Mouse (Mus musculus) kidney, postnatal 14 days (tissue): Measurements from ENCODE around the gene Rnf7.

Source experiments
- DNase-seq: peaks from one replicate; pipeline ENCODE4 v3.0.0; 2022; ENCODE audit warnings: mixed read lengths

The Rnf7 gene

GRCm38 (mm10) chr9:96469556-96470265, 8.8 kb downstream of the Rnf7 start:
- DNase-seq, result no peak

DNA sequence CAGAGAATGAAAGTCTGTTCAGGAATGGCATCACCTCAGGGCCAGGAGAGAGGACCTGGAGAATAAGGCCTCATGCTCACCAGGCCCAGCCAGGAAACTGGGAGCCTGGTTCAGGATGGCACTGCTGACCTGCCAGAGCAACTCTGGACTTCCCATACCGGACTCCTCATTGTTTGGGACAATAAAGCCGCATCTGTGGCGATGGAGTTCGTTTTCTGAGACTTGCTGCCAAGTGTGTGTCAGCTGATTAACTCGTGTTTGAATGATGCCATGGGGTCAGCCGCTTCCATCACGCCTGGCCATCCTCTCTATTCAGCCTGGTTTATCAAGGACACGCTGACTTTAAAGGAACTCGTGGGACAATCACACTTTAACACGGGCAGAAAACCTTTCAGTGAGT, 14.8 kb downstream of the Rnf7 start:
- DNase-seq, result peak; percentile 27

DNA sequence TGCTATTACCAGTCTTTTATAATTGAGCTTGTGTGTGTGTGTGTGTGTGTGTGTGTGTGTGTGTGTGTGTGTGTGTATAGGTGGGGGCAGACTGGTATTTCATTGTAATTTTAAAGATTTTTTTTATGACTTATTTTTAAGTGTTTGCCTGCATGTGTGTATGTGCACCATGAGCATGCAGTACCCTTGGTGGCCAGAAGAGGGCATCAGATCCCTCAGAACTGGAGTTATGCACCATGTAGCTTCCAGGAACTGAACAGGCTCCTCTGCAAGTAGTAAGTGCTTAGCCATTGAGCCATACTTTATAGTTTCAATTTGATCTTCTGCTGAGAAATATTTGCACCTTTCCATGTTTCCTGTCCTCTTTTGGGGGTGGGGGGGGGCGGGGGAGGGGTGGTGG, 16.9 kb downstream of the Rnf7 start:
- DNase-seq, result no peak

- no peak for DNase-seq
Observed at GRCm38 (mm10) chr9:96460117-96460865, 18.2 kb downstream of the Rnf7 start.

- no peak for DNase-seq
Observed at GRCm38 (mm10) chr9:96455618-96456017, 22.9 kb downstream of the Rnf7 start.

GRCm38 (mm10) chr9:96452956-96453355, 25.5 kb downstream of the Rnf7 start:
- DNase-seq, result no peak

DNA sequence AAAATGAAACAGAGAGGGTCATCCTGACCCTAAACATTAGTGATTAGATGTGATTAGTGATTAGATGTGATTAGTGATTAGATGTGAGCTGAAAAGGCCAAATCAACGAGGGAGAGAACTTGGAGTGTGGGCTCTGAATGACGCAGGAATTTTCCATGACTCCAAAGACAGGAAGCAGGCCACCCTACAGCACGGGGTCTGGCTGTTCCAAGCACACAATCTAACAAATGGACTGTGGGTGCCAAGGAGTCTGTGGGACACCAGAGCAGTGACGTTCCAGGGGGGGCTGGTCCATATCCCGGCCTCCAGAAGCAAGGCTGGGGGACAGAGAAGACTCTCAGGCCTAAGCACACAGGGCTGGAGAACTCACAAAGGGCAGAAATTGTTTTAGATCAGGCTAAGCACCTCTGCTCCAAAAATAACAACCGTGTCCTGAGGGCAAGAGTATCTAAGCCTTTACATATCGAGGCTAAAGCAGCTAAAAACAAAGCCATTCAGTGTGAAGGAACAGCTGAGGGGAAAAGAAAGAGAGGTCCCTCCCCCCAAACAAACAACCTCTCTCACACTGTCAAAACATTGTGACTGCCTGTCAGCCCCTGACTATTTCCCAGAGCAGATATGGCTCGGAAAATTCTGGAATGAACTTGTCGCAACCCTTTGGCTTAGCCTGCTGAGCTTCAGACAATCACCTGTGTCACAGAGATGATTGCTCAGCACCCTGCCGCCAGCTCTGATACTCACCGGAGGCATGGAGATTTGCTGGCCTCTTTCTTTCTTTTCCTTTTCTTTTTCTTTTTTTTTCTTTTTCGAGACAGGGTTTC, 27.4 kb downstream of the Rnf7 start:
- peak; percentile 49 for DNase-seq

GRCm38 (mm10) chr9:96449514-96449913, 29.0 kb downstream of the Rnf7 start:
- DNase-seq, result no peak

GRCm38 (mm10) chr9:96445351-96445750, 33.1 kb downstream of the Rnf7 start:
- no peak for DNase-seq

DNA sequence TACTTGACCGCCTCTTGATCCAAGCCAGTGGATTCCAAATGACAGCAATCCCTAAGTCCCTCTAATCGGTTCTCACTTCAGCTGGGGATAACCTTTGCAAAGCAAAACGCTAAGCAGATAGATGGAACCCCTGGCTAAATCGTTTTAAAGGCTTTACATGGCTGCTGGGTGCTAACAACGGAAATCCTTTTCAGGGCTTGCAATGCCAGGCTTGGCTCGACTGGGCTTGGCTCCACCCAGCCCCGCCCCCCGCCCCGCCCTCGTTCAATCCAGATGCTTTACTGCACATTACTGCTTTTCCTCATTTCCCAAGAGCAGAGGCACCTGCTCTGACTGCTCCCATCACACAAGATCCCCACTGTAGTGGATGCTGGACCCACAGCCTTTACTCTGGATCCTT, 36.4 kb downstream of the Rnf7 start:
- no peak for DNase-seq

DNA sequence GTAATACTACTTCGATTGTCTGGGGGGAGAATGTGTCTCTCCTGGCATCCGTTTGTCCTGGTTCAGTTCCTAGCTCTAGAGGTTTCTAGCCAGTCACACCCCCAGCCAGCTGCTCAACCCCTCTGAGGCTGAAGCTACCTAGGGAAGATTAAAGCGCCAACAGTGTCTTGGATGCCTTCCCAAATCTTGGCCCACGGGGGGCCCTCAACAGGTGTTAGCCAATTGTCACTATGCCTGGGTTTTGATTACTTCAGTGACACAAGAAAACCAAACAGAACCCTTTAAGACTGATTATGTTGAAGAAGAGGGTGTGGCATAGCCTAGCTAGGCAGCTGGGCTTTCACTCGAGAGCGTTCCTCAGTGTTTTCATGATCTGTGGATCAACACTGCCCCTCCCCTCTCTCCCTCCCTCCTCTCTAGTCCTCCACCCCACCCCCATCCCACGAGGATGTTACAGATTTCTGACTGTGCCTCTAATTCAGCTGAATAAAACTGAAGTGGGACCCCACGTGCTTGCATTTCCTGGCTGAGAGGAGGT, 40.1 kb downstream of the Rnf7 start:
- DNase-seq, result peak; percentile 39

DNA sequence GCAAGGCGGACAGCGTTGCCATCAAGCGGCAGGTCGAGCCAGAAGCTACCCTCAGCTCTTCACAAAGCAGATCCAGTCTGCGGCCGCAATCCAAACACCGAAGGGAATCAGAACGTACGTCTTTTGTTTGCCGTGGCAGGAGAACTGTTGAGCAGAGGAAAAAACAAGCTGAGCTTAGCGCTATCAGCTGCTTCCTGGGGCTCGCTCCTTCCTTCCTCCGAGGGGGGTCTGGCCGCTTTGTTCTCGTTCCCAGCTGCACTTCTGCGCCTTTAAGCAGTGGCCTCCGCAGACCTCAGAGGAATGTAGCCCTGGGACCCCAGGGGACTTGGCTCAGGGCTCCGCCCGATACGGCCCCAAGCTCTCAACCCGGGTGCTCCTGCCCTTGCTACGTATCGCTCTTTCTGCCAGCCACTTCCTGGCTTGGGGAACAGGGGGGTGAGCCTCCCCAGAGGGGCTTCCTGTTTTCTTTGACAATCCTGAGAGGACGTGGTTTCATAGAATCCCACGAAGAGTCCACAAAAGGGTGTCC, 40.6 kb downstream of the Rnf7 start:
- DNase-seq, result peak; percentile 84

- peak; percentile 29 for DNase-seq
Observed at GRCm38 (mm10) chr9:96436901-96437804, 41.3 kb downstream of the Rnf7 start.

DNA sequence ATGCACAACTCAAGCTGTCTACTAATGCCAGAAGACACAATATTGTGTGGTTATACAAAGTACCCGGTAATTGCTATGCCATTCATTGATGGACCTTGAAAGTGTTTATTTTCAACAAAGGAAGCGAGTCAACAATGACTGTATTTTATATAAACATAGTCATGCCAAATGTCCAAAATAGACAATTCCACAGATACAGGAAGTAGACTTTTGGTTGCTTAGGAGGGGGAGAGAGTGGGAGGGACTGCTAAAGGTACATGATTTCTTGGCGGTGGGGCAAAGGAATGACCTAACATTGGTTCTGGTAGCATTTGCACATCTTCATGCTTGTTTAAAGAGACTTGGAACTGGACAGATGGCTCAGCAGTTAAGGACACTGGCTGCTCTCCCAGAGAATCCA, 45.9 kb downstream of the Rnf7 start:
- no peak for DNase-seq

DNA sequence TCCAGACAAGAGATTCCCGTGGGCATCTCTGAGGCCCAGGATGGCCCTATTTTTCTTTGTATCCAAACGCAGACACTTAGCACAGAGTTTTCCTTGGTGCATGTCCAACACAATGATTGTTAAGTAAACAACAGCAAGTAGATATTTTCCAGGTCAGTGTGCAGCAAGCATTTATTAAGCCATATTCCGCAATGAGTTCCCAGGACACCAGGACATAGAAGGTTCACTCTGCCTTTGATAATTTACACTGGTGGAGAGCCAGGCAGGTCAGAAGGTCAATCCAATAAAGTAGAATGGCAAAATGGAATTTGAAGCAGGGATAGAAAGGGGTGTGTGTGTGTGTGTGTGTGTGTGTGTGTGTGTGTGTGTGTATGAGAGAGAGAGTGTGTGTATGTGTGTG, 47.4 kb downstream of the Rnf7 start:
- peak; percentile 54 for DNase-seq

- peak; percentile 67 for DNase-seq
Observed at GRCm38 (mm10) chr9:96428336-96429046, 50.0 kb downstream of the Rnf7 start.

DNA sequence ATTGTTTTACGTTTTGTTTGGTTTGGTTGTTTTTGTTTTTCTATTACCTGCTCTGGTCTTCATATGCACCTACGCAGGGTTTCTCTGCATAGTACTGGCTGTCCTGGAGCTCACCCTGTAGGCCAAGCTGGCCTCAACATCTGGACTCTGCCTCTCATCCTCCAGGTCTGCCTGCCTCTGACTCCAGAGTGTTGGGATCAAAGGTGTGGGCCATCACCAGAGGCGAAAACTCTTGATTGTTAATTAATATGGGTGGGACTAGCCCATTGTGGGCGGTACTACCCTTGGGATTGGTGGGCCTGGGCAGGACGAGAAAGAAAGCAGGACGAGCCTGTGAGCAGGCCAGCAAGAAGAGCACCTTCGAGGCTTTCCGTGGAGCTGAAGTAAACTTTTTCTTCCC, 54.4 kb downstream of the Rnf7 start:
- peak; percentile 76 for DNase-seq
